Mouse (Mus musculus) kidney, postnatal 14 days (tissue): ENCODE measurements around the gene Wdr83os.

Experiments used
- DNase-seq: peaks from one replicate; pipeline ENCODE4 v3.0.0; 2022; ENCODE audit warnings: mixed read lengths

The Wdr83os gene

DNA sequence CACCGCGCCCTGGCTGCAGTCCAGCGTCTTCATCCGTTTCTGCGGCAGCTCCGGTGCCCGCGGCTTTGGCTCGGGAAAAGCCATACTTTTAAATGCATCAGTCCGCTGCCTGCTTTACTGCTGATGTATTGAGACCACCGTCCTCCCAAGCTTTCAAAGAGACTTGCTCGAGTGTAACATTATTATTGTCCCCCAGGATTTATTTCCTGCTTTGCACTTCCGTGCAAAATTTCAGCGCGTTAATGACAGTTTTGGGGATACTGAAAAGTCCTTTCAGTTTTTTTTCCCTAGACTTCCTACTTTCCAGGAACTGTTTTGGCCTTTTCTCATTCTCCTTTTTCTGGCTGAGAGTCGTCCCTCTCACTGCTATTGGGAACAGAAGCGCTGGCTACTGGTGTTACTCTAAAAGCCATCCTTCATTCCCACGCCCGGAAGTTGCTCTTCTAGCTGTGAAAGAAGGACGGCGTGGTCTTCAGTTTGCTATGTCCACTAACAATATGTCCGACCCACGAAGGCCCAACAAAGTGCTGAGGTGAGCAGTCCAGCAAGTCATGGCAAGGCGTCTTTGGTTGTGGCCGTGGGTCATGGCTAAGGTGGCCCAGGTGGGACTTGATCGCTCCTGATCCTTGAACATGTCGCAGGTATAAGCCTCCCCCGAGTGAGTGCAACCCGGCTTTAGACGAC, at the start of gene Wdr83os:
Gene Wdr83os, plus strand, starts transcription at position 209 of the 684 bp plus-strand sequence.
- peak; percentile 69 for DNase-seq

DNA sequence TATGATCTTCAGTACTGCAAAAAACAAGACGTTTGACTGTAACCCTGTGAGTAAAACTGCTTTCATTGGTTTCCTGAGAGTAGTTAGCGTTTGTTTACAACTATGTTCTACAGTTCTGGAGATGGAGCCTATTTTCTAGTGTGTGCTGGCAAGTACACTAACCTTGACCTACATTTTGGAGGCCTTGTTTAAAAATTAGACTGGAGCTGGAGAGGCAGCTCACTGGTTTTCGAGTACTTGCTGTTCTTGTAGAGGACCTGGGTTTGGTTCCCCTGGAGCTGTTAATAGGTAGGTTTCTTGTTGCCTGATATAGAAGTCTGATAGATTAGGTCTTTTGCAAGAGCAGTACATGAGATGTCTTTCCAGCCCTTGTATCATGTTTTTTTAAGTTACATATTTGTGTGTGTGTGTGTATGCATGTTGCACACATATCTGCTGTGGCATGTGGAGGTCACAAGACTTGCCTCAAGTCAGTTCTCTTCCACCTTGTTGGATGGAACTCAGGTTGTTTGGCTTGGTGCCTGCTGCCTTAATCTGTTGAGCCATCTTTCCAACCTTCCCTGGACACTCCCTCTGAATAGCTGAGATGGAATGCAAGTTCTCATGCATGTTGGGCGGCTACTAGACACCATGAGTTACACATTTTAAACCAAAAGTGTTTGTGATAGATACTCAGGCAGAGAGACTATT, 47.8 kb upstream of the Wdr83os start:
- DNase-seq = peak; percentile 50

DNA sequence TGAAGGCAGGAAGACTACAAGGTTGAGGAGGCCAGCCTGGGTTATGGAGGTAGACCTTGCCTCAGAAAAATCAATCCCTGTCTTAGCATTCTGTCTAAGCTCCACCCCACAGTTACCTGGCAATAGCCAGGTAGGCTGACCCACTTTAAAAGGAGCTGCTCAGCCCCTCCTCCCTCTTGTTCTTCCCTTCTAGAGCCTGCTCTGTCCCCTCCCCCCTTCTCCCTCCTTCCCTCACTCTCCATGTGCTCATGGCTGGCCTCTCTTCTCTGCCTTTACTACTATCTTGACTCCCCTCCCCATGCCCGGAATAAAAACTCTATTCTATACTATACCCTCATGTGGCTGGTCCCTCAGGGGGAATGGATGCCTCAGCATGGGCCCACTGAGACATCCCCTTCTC, 46.7 kb upstream of the Wdr83os start:
- DNase-seq = peak; percentile 34

DNA sequence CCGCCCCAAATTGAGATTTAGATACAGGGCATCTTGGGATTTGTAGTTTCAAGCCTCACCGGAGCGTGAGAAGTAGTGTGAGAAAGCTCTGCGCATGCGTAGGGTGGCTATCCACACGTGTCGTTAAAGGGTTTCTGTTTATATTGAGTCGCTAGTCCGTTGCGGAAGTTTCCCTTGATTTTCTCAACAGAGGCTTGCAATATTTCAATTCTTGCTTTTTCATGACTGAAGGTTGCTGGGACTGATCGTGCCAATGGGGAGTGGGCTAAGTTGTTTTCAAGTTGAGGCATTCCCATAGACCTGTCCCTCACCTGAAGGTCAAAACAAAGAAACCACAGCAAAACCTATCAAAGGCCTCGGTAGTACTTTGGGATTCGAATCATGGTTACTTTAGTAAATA, 45.8 kb upstream of the Wdr83os start:
- DNase-seq = peak; percentile 88

DNA sequence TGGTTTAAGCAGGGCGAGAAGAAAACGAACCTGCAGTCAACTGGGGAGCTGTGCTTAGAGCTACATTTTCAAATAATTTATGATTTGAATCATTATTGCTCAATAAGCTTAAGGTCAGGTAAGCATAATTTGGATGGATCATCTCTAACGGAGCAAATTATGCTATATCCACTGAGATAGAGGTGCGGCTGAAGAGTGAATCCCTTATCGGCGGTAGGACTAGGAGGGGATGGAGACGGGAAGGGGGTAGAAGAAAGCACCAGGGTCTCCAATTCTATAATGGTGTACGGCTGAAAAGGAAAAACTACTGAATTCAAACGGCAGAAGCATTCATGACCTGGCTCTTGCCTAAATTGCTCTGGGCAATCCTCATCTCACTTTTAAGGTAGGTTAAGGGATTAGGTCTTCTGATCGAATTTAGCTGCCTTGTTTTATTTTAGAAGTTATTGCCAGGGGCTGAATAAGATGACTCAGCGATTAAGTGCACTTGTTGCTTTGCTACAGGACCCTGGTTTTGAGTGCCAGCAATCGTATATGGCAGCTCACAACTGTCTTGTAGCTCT, 45.3 kb upstream of the Wdr83os start:
- DNase-seq = no peak

DNA sequence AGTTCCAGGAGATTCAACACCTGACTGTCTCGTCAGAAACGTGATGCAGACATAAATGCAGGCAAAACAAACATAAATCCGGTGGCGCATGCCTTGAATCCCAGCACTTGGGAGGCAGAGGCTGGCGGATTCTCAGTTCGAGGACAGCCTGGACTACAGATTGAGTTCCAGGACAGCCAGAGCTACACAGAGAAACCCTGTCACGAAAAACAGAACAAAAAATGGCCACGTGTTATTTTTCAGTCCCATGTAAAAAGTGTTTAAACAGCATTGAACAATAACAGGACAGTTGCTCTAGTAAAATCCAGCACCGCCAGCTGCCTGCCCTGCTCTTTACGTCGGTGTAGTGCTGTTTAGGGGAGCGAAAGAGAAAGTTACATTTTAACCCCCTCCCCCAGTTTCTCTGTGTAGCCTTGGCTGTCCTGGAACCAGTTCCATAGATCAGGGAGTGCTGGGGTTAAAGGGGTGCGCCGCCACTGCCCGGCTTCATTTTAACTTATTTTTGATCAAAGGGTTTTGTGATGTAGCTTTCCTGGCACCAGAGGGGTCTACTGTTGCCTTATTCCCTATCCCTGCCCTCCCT, 44.7 kb upstream of the Wdr83os start:
- DNase-seq = peak; percentile 45

DNA sequence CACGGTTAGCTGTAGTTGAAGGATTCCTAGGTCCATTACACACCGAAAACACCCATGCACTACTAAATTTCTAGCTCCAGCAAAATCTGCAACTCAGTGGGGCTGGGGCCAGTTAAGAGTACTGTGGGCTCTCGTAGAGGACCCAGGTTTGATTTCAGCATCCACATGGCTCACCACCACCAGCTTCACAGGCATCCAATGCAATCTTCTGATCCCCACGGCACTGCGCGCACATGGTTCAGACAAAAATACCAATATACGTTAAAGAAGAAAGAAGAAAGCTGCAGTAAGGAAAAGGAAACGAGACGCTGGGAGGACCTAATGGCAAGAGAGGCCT, 44.2 kb upstream of the Wdr83os start:
- DNase-seq = no peak

DNA sequence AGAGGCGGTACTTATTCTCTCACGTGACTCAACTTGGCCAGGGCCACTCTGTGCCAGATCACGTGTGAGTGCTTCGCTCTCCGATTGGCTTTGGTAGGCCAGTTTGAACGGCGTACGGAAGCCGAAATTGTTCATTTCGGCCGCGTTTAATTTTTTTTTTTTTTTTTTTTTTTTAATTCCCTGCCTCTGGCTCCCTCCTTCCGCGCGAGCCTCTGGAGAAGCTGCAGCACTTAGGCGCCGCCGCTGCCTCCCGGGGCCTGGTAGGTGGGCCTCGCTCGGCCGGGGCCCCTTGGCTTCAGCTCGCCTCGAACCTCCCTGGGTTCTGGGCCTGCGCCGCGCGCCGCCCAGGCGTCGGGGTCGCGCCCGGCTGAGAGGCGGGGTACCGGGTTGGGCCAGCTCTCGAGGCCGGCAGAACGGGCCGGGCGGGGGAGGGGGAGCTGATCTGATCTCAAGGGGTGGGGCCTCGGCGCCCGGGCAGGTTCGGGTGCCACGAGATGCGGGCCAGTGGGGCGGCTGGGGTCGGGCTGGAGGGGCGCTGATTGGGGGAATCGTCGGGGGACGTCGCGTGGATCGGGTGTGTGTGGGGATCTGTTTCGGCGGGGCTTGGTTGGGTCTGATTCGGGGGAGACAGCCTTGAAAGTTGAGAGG, 43.7 kb upstream of the Wdr83os start, which contains the start of gene Tnpo2:
Gene Tnpo2, plus strand, starts transcription at position 198 of the 648 bp plus-strand sequence.
- DNase-seq = peak; percentile 96

DNA sequence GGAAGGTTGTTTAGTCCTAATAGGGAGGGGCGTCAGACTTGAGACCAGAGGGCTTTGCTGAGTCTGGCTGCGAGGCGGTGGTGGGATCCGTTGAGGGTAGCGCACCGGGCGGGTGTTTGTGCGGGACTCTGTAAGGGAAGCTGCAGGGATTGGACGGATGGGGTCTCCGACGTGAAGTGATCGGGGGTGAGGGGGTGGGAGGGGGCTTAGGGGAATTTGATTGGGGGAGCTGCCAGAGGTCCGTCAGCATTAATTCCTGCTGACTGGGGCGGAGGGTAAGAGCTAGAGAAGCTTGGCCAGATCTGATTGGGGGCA, 43.2 kb upstream of the Wdr83os start:
- no peak for DNase-seq

DNA sequence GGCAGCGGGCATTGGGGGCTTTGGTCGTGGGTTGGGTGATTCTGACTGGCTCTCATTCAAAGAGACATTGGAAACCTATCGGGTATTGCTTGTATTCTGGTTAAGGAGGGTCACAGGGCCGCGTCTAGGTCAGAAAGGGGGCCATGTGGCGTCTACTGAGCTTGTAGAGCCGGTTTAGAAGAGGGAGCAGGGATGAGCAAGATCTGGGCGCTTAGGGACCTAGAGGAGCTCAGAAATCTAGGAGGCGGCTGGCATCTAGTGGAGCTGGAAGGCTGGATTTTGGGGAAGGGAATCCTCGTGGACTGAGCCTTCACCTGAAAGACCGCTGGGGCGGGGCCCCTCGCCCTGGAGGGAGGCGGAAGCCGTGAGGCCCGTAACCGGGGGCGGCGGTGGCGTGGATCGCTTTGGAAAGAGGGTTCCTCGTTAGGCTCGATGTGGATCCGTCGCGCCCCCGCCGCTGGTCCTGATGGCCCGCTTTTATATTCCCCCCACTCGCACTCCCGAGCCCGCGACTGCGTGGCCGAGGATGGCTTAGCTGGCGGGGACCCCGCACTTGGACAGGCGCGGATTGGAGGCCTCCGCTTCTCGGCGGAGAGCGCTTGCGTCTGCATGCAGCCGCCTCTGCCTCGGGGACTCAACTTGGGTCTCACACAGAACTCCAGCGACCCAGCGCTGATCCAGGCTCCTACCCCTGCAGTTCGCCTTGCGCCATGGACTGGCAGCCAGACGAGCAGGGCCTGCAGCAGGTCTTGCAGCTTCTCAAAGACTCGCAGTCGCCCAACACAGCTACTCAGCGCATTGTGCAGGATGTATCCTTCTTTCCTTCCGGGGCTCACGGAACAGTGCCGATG, 42.6 kb upstream of the Wdr83os start:
- peak; percentile 57 for DNase-seq

DNA sequence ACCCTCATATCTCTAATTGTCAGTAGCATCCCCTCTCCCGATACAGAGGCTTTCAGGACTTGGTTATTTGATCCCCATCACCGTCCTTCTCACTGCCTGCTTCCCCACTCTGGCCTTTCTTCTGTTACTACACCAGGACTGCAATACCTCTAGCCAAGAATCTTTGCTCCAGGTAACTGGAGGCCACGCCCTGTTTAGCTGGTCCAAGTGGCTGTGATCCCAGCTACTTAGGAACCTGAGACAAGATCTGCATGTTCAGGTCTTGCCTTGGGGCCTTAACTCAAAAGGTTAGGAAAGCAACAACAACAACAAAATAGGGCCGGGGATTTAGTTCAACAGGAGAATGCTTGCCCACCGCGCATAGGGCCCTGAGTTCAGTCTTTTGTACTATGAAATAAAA, 36.9 kb upstream of the Wdr83os start:
- no peak for DNase-seq

DNA sequence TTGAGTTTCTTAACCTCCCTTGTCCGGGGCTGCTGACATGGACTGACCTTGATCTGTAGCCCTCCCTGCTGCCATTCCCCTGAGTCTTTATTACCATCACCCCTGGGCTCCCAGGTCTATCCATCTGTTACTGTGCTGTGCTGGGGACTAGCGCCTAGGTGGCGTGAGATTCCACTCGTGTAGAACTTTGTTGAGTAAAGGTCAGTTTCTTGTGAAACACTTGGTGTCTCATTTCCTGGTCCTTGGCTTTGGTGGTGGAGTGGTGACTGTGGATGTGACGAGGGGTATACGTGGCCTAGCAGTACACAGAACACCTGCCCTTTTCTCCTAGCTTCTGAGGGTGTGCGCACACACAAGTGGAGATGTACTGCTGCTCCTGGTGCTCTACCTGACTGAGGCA, 23.2 kb upstream of the Wdr83os start:
- DNase-seq = no peak

DNA sequence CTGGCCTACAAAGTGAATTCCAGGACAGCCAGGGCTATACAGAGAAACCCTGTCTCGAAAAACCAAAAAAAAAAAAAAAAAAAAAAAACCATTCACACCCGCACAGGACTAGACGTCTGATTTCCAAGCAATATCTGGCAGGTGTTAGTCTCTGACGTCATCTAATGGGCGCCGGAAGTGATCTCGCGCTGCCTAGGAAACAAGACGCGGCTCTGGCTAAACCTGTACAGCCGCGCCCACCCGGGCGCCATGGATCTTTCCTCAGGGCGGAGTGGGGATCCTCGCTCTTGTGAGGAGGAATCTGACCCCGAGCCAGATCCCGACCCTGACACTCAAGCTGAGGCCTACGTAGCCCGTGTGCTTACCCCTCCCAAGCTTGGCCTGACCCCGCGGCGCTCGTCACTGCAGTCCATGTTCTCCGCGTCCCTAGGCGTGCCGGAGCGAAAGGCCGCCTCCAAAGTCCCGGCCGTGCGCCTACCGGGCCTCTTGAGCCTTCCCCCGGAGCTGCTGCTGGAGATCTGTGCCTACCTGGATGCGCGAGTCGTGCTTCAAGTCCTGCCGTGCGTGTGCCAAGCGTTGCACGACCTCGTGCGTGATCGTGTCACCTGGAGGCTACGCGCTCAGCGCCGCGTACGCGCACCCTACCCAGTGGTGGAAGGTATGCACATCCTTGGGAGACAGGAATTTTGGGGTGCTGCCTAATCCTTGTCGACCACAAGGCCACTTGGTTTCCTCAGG, 20.5 kb upstream of the Wdr83os start, which contains the start of gene Fbxw9:
Gene Fbxw9, plus strand, starts transcription at position 177 of the 738 bp plus-strand sequence.
- peak; percentile 93 for DNase-seq

DNA sequence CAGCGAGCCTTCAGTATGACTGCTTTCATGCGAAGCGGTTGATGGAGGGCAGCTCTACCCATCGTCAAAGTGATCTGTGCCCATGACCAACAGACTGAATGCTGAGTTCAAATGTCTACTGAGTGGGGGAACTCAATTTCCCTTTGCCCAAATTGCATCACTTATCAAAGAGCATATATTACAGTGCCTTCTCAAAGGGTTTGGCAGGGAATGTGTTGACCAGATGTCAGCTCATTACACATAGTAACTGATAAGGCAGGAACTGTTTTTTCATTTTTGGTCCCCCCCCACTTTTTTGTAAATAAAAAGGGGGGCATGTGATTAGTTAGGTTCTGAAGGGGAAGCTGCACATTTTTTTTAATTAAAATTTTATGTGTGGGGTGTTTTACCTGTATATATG, 17.9 kb upstream of the Wdr83os start:
- DNase-seq = no peak

DNA sequence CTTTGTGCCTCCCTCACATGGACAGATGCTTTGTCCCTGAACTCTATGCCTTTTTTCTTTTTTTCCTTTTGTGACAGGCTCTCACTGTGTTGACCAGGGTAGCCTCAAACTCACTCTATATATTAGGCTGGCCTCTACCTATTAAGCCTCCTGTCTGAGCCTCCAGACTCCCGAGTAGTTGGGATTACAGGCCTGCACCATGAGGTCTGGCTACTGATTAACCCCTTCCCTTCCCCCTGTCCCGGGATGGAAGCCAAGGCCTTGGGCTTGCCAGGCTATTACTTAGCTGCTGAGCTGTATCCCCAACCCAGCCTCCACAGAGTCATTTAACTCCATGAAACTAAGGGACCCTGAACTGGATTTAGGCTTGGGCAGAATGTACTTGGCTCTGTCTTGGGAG, 15.3 kb upstream of the Wdr83os start:
- peak; percentile 85 for DNase-seq

DNA sequence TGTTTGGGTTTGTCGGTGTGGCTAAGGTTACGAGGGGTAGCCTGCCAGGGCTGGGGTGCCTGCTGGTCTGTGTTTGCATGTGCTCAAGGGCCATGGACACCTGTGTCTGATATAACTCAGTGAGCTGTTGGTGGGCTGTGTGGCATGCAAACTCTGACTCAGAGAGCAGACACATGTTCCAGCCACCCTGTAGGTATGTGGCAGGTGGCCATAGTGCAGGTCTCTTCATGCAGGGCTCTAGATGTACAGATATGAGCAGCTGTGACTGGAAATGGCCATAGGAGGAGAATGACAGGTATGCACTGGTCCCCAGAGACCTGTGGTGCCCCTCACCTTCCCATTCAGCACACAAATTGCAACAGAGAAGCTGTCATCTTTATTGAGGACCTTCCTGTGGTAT, 13.4 kb upstream of the Wdr83os start:
- no peak for DNase-seq

DNA sequence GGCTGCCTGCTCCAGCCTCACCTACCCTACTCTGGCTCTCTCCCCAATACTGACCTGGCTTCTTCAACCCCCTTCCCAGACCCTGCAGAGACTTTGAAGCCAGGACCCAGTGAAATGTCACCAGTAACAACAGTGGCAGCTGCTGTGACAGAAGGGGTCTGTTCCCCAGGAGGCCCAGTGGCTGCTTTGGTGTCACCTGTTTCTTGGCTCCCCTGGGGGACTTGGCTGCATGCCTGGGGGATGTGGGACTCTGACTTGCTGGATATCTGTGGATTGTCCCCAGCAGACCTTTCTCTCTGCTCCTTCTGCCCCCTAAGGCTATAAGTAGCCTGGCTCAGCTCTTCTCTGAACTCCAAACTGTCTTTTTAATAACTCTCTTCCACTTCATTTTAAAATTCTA, 12.6 kb upstream of the Wdr83os start, which contains the start of gene Gm5741:
Gene Gm5741, minus strand, starts transcription at position 1 of the 400 bp plus-strand sequence.
- DNase-seq = no peak

DNA sequence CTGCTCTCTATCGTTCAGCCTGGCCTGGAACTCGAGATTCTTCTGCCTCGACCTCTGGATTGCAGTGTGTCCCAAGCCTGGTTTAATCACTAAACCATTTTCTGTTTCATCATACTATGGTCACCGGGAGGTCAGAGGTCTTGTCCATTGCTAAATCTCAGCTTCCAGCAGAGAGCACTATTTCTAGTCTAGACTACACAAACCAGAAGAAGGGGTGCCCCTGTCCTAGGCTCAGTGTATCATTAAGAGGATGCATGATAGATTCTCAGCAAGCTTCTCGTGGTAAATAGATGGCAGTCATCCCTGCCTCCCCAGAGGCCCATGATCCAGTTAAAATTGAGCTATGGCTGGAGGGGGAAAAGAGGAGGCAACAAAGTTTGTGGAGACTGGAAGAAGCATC, 9.5 kb upstream of the Wdr83os start:
- DNase-seq = peak; percentile 53

DNA sequence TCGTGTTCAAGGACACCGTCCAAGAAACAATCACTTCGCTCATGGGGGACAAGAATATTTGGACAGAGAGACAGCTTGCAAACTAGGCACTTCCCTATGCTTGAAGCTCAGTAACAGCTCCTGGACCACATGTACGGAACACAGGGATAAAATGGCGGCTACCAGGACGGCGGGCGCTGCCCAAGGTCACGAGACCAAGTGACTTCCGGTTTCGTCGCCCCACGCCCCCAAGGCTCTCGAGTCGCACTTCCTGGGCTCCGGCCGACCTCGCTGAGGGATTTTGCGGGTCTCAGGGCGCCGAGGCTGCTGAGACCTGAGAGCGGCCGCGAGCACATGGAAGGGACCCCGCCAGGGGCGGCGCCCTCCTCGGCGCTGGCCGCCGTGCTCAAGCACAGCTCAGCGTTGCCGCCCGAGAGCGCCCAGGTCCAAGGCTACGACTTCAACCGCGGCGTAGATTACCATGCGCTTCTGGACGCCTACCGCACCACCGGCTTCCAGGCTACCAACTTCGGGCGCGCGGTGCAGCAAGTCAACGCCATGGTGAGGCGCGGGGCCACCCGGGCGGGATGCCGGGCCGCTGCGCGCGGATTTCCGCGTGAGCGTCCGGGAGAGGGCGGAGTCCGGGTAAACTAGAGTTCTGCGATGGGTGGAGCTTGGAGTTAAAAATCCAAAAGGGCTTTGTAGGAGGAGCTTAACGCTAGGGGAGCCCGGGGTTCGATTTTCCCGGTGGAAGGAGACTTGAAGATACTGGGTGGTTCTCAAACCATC, 8.8 kb upstream of the Wdr83os start, which contains the start of gene Dhps:
Gene Dhps, plus strand, starts transcription at position 244 of the 768 bp plus-strand sequence.
- DNase-seq = peak; percentile 94

DNA sequence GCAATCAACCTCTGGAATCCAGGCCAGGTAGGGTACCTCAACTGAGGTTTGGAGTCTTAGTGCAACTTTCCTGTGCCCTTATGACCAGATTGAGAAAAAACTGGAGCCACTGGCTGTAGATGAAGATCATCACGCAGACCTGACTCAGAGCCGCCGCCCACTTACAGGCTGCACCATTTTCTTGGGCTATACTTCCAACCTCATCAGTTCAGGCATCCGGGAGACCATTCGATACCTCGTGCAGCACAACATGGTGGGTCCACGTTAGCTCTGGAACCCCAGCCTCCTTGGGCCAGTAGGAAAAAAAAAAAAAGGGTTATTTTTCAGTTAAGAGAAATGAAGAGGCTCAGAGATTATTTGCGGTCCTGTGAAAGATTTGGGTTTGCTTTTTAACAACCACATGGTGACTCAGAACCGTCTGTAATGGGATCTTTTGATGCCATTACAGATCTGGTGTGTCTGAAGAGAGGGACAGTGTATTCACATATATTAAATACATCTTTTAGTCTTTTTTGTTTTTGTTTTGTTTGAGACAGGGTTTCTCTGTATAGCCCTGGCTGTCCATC, 8.1 kb upstream of the Wdr83os start:
- no peak for DNase-seq
